Mouse (Mus musculus): ENCODE results near the gene Map7d3. TPM values are rescaled to one million over a fixed set of nuclear protein-coding genes. Genes with fewer than 3 reads are reported as not detected.

The Map7d3 gene
- polyA plus RNA-seq, 1 experiment from 2014 or later, result 3.0 TPM

GRCm38 (mm10) chrX:56753317-56754289 lies 68.5 kb downstream of the Map7d3 start:
- no peaks in the 10 kb centered on the region for H3K9me3 ChIP-seq (ENCODE audit: control insufficient read depth, low read length)
- H3K4me3 ChIP-seq (ENCODE audit: low read depth, low read length), result no peak overlapping the region
- ATAC-seq (ENCODE audit: insufficient number of reproducible peaks, low FRiP score, low TSS enrichment, low read depth) (no peak), DNase-seq (ENCODE audit: low spot score) (no peak)
- H3K27me3 ChIP-seq (ENCODE audit: control insufficient read depth, insufficient read depth, low read length), result no peaks in the 10 kb centered on the region
- H3K36me3 ChIP-seq (ENCODE audit: control insufficient read depth, insufficient read depth, low read length), result no peaks in the 10 kb centered on the region
- no peaks in the 10 kb centered on the region for H3K4me1 ChIP-seq (ENCODE audit: control insufficient read depth, insufficient read depth, low read length)
- no peak overlapping the region for H3K27ac ChIP-seq (replicated peaks; ENCODE audit: low read depth, low read length)
- no peak overlapping the region for H3K4me2 ChIP-seq (ENCODE audit: low read depth, severe bottlenecking)
- H3K9ac ChIP-seq (ENCODE audit: low read length), result no peak overlapping the region
- WGBS, result 84% methylated on average over 8 of the region's 8 CpGs

GRCm38 (mm10) chrX:56752144-56752543 lies 70.0 kb downstream of the Map7d3 start:
- H3K27me3 ChIP-seq (ENCODE audit: control insufficient read depth, insufficient read depth, low read length), result no peaks in the 10 kb centered on the region
- WGBS, result 86% methylated on average over 6 of the region's 6 CpGs
- no peaks in the 10 kb centered on the region for H3K4me1 ChIP-seq (ENCODE audit: control insufficient read depth, insufficient read depth, low read length)
- no peak overlapping the region for H3K27ac ChIP-seq (replicated peaks; ENCODE audit: low read depth, low read length)
- H3K4me2 ChIP-seq (ENCODE audit: low read depth, severe bottlenecking), result no peak overlapping the region
- H3K36me3 ChIP-seq (ENCODE audit: control insufficient read depth, insufficient read depth, low read length), result no peaks in the 10 kb centered on the region
- H3K9ac ChIP-seq (ENCODE audit: low read length), result no peak overlapping the region
- H3K4me3 ChIP-seq (ENCODE audit: low read depth, low read length), result no peak overlapping the region
- no peak for ATAC-seq (ENCODE audit: insufficient number of reproducible peaks, low FRiP score, low TSS enrichment, low read depth)
- DNase-seq (ENCODE audit: low spot score), result no peak
- H3K9me3 ChIP-seq (ENCODE audit: control insufficient read depth, low read length), result no peaks in the 10 kb centered on the region

- Histone ChIP-seq H3K27me3 (ENCODE audit: control insufficient read depth, insufficient read depth, low read length) (no peaks in the 10 kb centered on the region), H3K4me1 (ENCODE audit: control insufficient read depth, insufficient read depth, low read length) (no peaks in the 10 kb centered on the region), H3K9ac (ENCODE audit: low read length) (no peak overlapping the region), H3K27ac (replicated peaks; ENCODE audit: low read depth, low read length) (no peak overlapping the region), H3K4me2 (ENCODE audit: low read depth, severe bottlenecking) (no peak overlapping the region), H3K9me3 (ENCODE audit: control insufficient read depth, low read length) (no peaks in the 10 kb centered on the region), H3K4me3 (ENCODE audit: low read depth, low read length) (no peak overlapping the region), H3K36me3 (ENCODE audit: control insufficient read depth, insufficient read depth, low read length) (no peaks in the 10 kb centered on the region)
- 61% methylated on average over 4 of the region's 4 CpGs for WGBS
- no peak for ATAC-seq (ENCODE audit: insufficient number of reproducible peaks, low FRiP score, low TSS enrichment, low read depth)
- no peak for DNase-seq (ENCODE audit: low spot score)
Observed at GRCm38 (mm10) chrX:56751536-56751935, 70.6 kb downstream of the Map7d3 start.

Other genes with a start within 250 kb of the Map7d3 start
- gene Mmgt1, start 224.3 kb downstream of the Map7d3 start, polyA plus RNA-seq (2014; fragmentation: Nextera tagmentation; extraction: Ambion mirVana), result 34.5 and 41.4 TPM in 2 replicates
- gene Slc9a6, start 212.6 kb downstream of the Map7d3 start, polyA plus RNA-seq (2014; fragmentation: Nextera tagmentation; extraction: Ambion mirVana), result 6.6 and 7.8 TPM in 2 replicates
- 52.0 and 53.4 TPM in 2 replicates for gene Fhl1, start 90.5 kb downstream of the Map7d3 start, polyA plus RNA-seq (2014; fragmentation: Nextera tagmentation; extraction: Ambion mirVana)
- not detected in 2 replicates for gene Adgrg4, start 47.8 kb upstream of the Map7d3 start, polyA plus RNA-seq (2014; fragmentation: Nextera tagmentation; extraction: Ambion mirVana)
- gene Brs3, start 220.7 kb upstream of the Map7d3 start, polyA plus RNA-seq (2014; fragmentation: Nextera tagmentation; extraction: Ambion mirVana), result 0.11 TPM in 1 of 2 replicates, not detected in the other
- 86.4 and 88.1 TPM in 2 replicates for gene Htatsf1, start 231.3 kb upstream of the Map7d3 start, polyA plus RNA-seq (2014; fragmentation: Nextera tagmentation; extraction: Ambion mirVana)